Mouse (Mus musculus) duodenum, adult 2 months (tissue): ENCODE data around the gene Fam92b. TPM values are rescaled to one million over a fixed set of nuclear protein-coding genes. Genes with fewer than 3 reads are reported as not detected.

Experiments
- polyA plus RNA-seq: library from polyadenylated mRNA; depleted of rRNA; stranded (reverse); fragments of >200 nt; gene quantifications from 2 replicates; pipeline ENCODE4 v1.2.3, GENCODE M21; 2012; ENCODE audit warnings: low replicate concordance; rRNA removed

Fam92b gene
- 0.08 and 0.50 TPM in 2 replicates for polyA plus RNA-seq

GRCm38 (mm10) chr8:120177318-120178123 lies at the start of gene Fam92b:
Gene Fam92b, minus strand, starts transcription at chr8:120177466.

Other genes starting within 250 kb of the Fam92b start
- 4.4 and 13.5 TPM in 2 replicates for gene Crispld2, start 185.0 kb downstream of the Fam92b start, polyA plus RNA-seq
- gene Zdhhc7, start 76.0 kb downstream of the Fam92b start, polyA plus RNA-seq: 131 and 211 TPM in 2 replicates
- 7.9 and 15.6 TPM in 2 replicates for gene 6430548M08Rik, start 63.3 kb downstream of the Fam92b start, polyA plus RNA-seq
- 34.9 and 35.8 TPM in 2 replicates for gene Gse1, start 51.0 kb upstream of the Fam92b start, polyA plus RNA-seq